Mouse (Mus musculus): Measurements from ENCODE around the gene Cryzl1.
"Not testable (repeated sequence)": the region's sequence is repeated elsewhere in the genome, so short reads cannot be mapped to it uniquely, and the experiment has no call there.

Cryzl1 gene

GRCm38 (mm10) chr16:91645420-91645819 lies 83.4 kb downstream of the Cryzl1 start:
- not testable (repeated sequence) for DNase-seq (ENCODE audit: low spot score)

- no peak for DNase-seq (ENCODE audit: low spot score)
These were observed 83.9 kb downstream of the Cryzl1 start for GRCm38 (mm10) chr16:91644901-91645300.

- no peak for DNase-seq (ENCODE audit: low spot score)
These were observed 88.6 kb downstream of the Cryzl1 start for GRCm38 (mm10) chr16:91640171-91640570.

- DNase-seq (ENCODE audit: low spot score): no peak
These were observed 89.1 kb downstream of the Cryzl1 start for GRCm38 (mm10) chr16:91639636-91640035.
